Mouse (Mus musculus) WW6 (cell line): ENCODE results near the gene Cenpt.
A peak's percentile ranks its signal among the peaks of the same experiment; 100 is the strongest.

Experiments used
- DNase-seq: peaks from one replicate; pipeline ENCODE4 v3.0.0-alpha.2; 2013; ENCODE audit warnings: low read depth, low spot score

Gene Cenpt

GRCm38 (mm10) chr8:105853178-105853577, at the start of gene Cenpt:
TSS of gene Cenpt (minus strand) at chr8:105853278.
- DNase-seq, result no peak

GRCm38 (mm10) chr8:105900941-105901616, 48.0 kb upstream of the Cenpt start:
- DNase-seq, result no peak

GRCm38 (mm10) chr8:105900180-105900940, 47.3 kb upstream of the Cenpt start, which contains the start of gene Pskh1:
TSS of gene Pskh1 (plus strand) at chr8:105900441.
- DNase-seq, result peak; percentile 92

- DNase-seq, result no peak
Observed at GRCm38 (mm10) chr8:105897801-105898480, 44.9 kb upstream of the Cenpt start.

GRCm38 (mm10) chr8:105893339-105893738, 40.3 kb upstream of the Cenpt start, which contains the start of gene Nrn1l:
TSS of gene Nrn1l (plus strand) at chr8:105893567.
- peak; percentile 76 for DNase-seq

- DNase-seq, result no peak
Observed at GRCm38 (mm10) chr8:105892432-105892831, 39.4 kb upstream of the Cenpt start.

- no peak for DNase-seq
Observed at GRCm38 (mm10) chr8:105890870-105891269, 37.8 kb upstream of the Cenpt start.

GRCm38 (mm10) chr8:105889756-105890465, 36.8 kb upstream of the Cenpt start:
- no peak for DNase-seq

- peak; percentile 75 for DNase-seq
Observed at GRCm38 (mm10) chr8:105880754-105881520, 27.9 kb upstream of the Cenpt start, which contains the start of gene Edc4. TSS of gene Edc4 (plus strand) at chr8:105880881.

- no peak for DNase-seq
Observed at GRCm38 (mm10) chr8:105874301-105874700, 21.2 kb upstream of the Cenpt start.

- no peak for DNase-seq
Observed at GRCm38 (mm10) chr8:105866364-105867029, 13.4 kb upstream of the Cenpt start.

GRCm38 (mm10) chr8:105861951-105862350, 8.9 kb upstream of the Cenpt start:
- DNase-seq, result no peak

- peak; percentile 100 for DNase-seq
Observed at GRCm38 (mm10) chr8:105860143-105860981, 7.3 kb upstream of the Cenpt start, which contains the start of gene Nutf2. TSS of gene Nutf2 (plus strand) at chr8:105860580.

GRCm38 (mm10) chr8:105859314-105859713, 6.2 kb upstream of the Cenpt start:
- no peak for DNase-seq

- no peak for DNase-seq
Observed at GRCm38 (mm10) chr8:105858495-105858894, 5.4 kb upstream of the Cenpt start.

- DNase-seq, result no peak
Observed at GRCm38 (mm10) chr8:105856168-105856835, 3.2 kb upstream of the Cenpt start.

GRCm38 (mm10) chr8:105855248-105856167, 2.4 kb upstream of the Cenpt start:
- DNase-seq, result no peak
